Mouse (Mus musculus) G1E-ER4 (cell line): Measurements from ENCODE around the gene Igsf23. TPM values are rescaled to one million over a fixed set of nuclear protein-coding genes. Genes with fewer than 3 reads are reported as not detected.

Source experiments
- GATA1 ChIP-seq: IDR thresholded peaks from one replicate; pipeline ENCODE4 v1.8.0; 2012; ENCODE audit warnings: low read length, inconsistent platforms
- polyA plus RNA-seq: library from polyadenylated mRNA; stranded (reverse); fragments of >175 nt; gene quantifications from 2 replicates; pipeline ENCODE4 v1.2.3, GENCODE M21; 2012

Igsf23 gene
- polyA plus RNA-seq, 1 experiment = not detected

DNA sequence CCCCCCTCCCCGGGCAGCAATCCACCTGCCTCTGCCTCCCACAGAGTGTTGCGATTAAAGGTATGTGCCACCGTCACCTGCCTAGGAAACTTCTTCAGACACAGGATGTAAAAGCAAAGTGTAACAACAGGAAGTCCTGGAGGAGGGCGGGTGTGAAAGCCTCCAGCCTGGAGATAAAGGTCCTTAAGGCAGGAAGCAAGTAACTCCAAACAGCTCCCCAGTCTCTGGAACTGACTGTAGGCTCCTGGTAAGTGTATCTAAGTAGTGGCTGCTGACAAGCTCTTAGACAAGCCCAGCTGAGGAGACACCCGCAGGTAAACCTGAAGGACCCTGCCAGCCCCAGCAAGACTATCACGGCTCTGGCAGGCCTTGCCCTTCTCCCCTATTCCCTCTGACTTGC lies 10.3 kb downstream of the Igsf23 start:
- TF ChIP-seq GATA1 = no peak

DNA sequence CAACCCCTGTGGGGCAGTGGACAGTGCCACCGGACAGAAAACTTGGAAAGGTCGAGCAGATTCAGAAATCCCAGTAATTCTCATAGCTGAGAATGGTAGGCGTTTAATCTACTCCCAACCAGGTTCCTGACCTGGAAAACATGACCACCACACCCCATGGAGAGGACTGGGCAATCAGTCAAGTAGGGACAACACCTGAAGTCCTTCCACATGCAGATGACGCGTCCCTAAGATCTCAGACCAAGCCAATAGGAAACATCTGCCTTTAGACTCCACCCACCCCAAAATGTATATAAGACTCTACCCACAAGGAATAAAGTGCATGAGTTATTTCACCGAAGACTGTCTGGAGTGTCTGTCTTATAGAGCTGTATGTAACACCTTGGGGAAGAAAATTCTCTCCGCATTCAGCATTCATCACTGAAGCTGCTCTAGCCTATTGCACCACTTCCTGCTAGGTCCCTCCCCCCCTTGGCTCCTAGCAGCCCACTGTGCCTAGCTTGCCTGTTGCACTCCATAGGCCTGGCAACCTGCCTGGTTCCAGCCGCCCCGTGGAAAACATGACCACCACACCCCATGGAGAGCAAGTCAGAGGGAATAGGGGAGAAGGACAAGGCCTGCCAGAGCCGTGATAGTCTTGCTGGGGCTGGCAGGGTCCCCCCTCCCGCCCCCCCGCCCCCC lies 10.9 kb downstream of the Igsf23 start:
- no peak for TF ChIP-seq GATA1

DNA sequence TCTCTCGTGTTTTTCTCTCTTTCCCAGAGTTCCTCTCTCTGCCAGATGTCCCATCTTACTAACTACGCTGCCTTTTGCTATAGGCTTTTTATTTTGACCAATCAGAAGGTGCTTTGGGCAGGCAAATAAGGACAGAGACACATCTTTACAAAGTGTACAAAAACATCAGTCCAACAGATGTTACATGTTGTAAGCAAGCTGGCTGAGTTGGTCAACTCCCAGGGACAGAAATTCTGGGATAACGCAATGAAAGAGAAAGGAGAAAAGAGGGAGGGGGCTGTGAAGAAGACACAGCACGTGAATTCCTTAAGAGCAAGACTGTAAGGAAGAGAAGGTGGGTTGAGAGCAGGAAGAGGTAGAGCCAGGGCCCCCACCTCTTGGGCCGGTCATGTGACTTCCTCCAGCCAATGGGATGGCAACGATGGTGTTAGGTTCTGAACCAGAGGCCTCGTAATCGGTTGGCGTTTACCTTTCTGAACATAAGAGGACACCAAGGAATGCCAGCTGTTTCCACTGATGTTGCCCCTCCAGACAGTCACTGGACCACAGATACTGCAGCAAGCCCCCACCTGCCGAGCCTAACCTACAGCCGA lies 13.2 kb downstream of the Igsf23 start:
- no peak for TF ChIP-seq GATA1

DNA sequence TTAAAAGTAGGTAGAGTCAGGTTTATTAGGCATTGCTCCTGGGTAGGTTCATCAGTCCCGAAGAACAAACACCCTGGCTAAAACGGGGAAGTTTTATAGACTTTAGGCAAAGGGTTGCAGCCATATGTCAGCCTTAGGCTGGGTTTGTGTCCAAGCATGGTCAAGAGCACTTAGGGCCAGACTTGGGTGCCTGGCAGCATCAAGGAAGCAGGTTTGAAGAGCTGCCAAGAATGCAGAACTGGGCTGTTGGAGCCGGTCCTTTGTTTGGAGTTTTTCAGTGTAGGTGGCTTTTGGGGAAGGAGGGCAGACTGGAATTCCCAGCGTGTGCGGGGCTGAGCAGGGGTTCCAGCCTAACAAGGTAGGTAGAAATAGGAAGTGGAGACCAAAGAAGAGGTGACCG lies 14.6 kb downstream of the Igsf23 start:
- no peak for TF ChIP-seq GATA1

DNA sequence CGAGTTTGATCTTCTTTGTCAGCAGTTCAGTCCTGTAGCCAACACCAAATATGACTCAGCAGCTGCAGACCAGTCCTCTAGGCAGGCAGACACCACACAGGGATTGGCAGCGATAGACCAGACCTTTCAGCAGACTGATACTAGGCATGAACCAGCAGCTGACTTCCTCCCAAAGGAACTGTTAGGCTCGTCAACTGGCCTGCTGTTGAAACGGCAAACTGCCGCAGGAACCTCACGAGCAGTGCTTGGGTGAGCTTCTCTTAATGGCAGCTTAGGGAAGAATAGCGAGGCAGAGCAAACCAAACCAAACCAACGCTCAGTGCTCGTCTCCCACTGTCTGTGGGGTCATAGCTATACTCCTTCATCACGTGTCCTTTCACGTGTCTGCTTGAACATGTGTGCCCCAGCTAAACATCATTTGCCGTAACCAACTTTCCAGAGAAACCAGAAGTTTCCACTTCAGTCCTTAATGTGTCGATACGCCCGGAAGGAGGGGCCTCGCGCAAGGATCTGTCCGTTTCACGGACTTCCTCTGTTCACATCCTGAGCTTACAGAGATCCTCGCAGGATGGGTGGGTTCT lies 15.3 kb downstream of the Igsf23 start:
- no peak for TF ChIP-seq GATA1

DNA sequence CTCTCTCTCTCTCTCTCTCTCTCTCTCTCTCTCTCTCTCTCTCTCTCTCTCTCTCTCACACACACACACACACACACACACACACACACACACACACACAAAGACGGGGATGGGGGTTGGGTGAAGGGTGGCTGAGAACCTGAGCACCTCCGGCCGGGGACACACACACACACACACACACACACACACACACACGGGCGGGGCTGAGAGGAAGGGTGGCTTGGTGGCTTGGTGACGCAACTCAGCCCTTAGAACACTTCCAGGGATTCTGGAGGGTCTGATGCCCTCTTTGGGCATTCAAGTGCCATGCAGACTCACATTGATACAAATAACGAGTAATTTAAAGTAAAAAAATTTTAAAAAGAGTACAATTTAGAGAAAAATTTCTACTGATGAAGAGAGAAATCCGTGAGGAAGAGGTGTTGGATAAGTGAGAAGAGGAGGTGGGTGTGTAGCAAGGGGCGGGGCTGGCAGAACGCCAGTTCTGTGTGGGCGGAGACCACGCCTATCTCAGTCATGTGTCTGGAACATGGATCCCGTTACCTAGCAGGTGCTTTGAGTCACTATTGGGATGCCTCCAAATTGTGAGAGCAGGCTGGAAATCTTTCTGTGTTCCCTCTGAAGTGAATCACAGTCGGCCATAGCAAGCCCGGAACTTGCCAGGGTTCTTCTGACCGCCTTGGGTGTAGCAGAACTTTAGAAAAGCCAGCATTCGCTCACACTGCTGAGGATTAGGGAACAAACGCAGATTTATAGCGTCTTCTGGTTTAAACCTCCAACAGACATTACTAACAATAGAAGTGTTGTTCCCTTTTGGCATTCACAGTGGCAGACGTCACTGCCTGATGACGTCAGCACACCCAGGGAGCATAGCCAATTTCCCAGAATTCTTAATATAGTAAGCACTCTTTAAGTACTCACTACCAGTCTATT lies 17.4 kb downstream of the Igsf23 start:
- TF ChIP-seq GATA1 = no peak

DNA sequence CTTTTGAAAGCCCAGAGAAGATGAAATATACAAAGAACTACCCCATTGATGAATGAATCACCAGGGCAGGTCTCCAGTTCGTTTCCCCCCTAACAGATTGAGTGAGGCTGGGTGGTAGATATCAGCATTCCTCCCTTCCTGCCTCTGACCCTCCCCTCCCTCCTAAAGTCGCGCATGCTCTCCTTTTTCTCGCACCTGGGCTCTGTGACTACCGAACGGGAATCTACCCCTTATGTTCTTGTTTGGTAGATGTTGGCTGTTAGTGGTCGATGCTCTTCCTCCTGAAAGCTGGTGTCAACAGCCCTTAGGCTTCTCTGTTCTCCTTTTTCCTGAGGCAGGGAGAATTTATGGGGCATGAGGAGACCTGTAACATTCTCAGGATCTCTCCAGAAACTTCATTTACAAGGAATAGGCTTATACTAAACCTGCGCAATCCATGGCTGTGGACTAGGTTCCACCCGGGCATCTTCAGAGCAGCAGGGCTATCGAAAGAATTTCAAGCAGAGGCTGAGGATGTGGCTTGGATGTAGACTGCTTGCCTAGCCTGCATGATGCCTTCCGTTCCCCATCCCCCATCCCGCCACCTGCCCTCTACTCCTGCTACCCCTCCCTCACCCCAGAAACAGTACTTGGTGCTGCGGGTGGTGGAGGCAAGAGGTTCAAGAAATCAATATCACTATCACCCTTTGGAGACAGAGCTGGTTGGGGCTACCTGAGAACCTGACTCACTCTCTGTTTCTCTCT lies 18.3 kb downstream of the Igsf23 start:
- no peak for TF ChIP-seq GATA1

DNA sequence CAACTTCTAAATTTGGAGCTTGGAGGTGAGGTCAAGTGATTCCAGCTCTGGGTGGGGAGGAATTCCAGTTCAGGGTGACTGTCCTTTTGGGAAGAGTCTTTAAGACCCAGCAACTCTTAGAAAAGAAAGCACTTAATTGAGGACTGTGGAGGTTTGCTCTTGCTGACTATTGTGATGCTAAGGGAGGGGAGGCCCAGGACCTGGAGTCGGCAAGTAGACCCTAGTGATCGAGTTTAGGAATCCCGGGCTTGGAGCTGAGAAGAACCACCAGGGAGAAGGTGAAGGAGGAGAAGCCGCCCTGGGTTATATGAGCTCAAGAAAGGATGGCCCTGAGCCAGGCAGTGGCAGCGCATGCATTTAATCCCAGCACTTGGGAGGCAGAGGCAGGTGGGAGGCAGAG lies 22.1 kb downstream of the Igsf23 start:
- TF ChIP-seq GATA1 = no peak

DNA sequence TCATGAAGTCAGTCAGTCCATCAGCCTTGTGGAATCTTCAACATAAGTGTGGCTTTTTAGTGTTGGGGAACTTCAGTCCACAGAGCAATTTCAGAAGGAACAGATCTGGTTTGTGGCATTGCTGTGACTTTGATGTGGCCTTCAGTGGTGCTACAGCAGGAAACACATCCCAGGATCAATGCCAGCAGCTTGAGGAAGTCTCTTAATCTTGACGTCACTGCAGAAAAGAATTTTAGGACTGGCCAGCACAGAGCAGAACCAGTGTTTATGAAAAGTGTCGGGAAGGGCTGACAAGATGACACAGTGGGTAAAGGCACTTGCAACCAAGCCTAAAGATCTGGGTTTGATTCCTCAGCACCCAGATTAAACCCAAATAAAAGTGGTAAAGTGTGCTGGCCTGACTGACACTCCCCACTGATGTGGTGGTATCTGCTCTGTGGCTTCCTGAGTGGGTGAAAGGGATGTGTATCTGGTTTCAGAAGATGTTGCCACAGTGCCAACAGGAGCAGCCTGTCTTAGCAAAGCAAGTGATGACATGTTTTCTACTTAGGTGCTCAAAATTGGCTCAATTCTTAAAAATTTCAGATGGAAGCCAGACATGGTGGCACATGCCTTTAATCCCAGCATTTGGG lies 23.6 kb downstream of the Igsf23 start:
- no peak for TF ChIP-seq GATA1

DNA sequence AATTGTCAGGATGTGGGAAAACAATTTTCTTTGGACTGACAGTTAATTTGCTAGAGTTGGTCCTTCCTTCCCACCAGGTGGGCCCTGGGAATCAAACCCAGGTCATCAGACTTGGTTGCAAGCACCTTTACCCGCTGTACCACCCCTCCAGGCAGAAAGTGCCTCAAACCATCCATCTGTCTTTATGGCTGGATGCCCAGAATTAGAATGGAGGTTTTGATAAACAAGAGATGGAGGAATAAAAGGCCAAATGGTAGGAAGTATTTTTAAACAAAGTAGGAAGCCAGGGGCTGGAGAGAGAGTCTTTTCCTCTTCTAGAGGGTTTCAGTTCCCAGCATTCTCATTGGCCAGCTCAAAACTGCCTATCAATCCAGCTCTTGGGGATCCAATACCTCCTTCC lies 25.2 kb downstream of the Igsf23 start:
- no peak for TF ChIP-seq GATA1

DNA sequence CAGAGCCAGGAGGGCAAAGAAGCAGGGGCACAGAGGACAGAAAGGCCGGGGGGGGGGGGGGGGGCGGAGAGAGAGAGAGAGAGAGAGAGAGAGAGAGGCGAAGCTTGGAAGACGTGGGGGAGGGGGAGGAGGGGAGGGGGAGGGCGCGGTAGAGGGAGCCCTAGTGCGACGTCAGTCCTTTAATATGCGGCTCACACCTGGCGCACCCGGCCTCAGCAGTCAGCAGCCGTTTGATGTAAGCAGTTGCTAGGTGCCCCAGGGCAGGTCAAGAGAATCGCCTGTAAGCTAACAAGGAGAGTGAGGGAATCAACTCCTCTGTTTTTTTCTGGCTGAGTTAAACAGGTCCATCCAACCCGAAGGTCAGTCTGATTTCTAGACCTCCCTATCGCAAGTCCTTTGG lies 26.8 kb downstream of the Igsf23 start:
- no peak for TF ChIP-seq GATA1

DNA sequence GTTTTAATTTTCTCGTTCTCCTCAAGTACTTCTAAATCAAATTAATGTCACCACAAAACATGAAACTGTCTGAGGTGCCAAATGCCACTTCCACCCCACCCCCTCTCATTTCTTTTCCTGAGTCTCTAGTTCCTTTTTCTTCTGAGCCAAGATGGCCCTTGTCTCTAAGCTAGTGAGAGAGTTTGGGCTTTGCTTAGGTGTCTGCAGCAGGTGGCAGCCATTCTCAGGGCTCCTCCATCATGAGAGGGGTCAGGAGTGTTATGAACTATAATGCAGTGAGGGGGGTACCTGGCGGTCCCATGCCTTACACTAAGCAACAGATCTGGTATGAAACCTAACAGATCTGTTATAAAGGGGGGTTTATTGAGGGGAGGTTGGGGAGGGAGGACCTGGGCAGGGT lies 27.2 kb downstream of the Igsf23 start:
- TF ChIP-seq GATA1 = no peak

DNA sequence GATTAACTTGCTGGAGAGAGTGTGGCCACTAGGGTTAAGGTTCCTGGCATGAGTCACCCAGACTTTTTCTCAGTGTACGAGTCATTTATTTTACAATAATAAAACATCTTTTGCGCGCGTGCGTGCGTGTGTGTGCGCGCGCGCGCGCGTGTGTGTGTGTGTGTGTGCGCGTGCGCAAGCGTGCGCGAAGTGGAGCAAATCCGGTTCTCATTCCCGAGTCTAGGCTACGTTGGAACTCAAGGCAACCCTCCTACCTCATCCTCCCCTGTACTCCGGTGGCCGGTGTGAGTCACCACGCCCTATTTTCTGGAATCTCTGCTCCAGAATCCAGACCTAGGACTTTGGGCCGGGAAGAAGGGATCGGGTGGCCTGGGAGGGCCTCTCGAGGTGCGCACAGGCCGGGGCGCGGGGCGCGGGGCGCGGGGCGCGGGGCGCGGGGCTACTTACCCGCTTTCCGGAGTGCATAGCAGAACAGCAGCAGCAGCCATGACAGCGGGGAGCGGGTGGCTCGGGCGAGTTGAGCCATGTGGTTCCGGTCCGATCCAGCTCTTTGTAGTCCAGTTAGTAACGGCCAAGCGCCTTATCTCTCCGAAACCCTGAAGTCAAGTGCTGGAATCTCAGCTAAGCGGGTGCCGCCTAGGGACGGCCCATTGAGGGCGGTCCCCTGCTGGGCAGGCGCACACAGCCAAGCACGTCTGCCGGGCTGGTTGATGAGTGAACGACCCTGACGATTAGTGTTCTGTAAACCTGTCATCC lies 29.9 kb downstream of the Igsf23 start, which contains the start of gene Pvr:
Pvr (minus strand) TSS at position 655 of the 756 bp plus-strand sequence.
- no peak for TF ChIP-seq GATA1

DNA sequence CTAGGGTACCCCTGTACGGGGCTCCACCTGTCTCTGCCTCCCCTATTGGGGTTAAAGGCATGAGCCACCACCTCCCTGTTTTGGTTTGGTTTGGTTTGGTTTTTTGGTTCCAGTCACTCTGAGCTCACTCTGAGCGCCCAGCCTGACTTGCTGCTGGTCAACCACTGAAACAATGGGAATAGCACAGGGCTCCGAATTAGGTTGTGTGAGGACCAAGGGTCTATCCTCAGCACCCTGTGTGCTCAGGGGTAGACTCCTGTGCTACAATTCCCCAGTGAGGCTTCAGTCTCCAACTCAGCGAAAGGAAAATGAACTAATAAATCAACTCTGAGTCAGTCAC lies 30.4 kb downstream of the Igsf23 start:
- TF ChIP-seq GATA1 = no peak

DNA sequence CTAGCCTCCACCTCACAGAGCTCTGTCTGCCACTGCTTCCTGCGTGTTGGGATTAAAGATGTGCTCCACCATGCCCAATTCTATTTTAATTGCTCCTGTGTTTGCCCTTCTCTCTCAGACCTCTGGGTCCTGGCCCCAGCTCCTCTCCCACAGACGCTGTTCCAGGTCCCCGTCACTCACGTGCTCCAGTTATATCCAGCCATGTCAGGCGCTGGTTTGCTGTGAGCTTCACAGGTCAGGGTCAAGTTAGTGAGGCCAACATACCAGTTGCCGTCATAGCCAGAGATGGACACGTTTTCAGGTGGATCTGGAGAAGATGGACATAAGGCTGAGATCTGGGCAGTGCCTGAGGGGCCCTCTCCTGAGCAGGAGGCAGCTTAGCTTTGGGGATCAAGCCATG lies 36.0 kb downstream of the Igsf23 start:
- TF ChIP-seq GATA1 = no peak
